Mouse (Mus musculus): ENCODE results near the gene P4hb.
"Not testable (repeated sequence)": the region's sequence is repeated elsewhere in the genome, so short reads cannot be mapped to it uniquely, and the experiment has no call there.

The P4hb gene

DNA sequence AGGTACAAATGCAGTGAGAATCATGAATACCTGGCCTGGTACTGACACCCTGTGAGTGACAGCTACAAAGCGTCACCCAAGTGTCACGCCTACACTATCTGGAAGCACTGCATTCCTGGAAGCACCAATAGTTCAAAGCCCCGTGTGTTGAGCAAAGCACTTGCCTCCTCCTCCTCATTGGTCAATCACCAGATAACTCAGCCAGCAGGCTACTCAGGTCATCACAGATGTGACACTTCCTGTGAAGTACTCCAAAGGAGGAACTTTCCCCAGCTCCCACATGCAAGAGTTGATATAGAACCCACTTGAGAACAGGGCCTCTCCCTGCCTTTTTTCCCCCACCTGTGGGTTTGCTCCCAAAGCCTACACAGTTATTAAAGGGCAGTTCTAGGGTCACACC is 1.9 kb downstream of the P4hb start:
- no peak for DNase-seq

DNA sequence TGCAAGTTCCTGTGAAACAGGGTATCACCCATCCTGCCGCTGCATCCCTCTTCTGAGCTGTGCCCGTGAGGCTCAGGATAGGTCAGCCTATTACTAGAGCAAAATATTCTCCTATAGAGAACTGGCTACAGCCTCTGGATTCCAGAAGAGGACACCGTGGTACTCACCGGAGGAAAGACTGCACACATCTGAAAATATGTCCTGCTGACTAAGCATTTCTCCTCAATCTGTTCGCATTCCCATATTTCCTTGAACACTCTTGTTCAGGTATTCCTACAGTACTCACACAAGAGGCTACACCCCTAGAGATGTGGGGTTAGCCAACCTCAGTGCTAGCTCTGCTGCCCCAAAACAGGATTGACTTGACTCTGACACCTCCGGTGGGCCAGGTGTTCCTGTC is 4.7 kb downstream of the P4hb start:
- no peak for DNase-seq

DNA sequence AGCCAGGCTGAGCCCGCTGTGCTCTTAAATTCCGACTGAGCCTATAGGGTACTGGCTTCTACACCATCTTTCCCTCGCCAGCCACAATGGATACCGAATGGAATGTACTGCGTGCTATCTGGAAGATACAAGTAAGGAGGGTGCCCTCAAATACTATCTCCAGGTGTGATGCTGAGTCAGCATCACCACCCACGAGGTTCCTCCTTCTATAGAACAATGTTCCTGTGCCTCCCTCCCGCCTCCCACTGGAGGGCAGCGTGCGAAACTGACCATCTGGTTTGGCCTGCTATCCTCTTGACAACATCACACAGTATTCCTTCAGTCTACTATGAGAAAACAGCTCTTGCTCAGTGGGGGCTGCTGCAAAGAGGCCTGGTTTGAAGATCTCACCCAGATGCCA is 7.9 kb downstream of the P4hb start:
- DNase-seq = no peak

DNA sequence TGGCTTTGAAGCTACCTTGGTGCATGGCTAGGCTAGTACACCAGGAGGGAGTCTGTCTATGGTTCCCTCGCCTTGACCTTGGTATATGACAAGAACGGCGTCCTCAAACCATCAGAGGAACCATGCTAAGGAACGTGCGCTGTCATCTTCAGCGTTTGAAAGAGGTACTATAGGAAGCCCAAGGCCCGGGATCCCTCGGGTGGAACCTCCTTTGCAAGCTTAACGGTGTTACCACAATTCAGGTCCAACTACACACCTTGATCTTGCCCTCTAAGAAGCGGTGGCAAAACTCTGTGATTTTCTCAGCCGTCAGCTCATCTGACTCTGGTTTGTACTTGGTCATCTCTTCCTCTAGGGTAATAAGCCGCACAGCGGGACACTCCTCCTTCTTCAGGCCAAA is 10.1 kb downstream of the P4hb start:
- no peak for DNase-seq

DNA sequence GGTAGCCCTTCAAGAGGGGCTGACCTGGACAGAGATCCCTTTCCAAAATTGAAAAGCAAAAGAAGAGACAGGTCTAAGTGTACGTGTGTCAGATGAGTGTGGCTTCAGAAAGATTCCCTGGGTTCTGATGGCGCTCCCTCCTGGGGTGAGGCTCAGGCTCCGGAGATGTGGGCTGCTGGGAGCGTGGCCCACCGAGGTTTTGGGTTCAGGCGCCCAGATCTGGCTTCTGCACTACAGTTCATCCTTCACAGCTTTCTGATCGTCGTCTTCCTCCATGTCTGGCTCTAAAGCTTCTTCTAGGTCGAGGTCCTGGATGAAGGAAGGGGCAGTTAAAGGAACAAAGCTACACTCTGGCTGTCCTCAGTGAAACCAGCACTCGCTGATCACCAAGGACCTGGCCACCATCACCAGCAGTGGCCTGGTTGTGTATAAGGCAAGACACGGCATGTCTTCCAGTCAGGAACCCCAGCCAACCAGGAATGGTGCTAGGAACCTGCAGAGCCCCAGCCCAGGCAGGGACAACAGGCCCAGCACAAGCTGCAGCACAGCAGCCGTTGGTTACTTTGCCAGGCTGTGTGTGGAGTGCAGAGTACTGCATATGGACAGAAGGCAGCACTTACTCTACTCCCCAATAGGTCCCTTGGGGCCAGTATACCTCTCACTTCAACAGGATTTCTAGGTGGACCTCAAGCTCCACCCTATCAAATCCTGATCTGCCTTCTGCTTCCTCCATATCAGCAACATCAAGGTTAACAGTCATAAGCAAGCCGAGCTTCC is 11.9 kb downstream of the P4hb start:
- DNase-seq = no peak

DNA sequence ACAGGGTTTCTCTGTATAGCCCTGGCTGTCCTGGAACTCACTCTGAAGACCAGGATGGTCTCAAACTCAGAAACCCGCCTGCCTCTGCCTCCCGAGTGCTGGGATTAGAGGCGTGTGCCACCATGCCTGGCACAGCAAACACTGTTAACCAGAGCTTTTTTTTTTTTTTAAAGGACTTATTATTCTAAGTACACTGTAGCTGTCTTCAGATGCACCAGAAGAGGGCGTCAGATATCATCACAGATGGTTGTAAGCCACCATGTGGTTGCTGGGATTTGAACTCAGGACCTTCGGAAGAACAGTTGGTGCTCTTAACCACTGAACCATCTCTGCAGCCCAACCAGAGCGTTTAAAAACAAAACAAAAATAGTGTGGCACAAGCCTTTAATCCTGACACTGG is 14.2 kb downstream of the P4hb start:
- not testable (repeated sequence) for DNase-seq

DNA sequence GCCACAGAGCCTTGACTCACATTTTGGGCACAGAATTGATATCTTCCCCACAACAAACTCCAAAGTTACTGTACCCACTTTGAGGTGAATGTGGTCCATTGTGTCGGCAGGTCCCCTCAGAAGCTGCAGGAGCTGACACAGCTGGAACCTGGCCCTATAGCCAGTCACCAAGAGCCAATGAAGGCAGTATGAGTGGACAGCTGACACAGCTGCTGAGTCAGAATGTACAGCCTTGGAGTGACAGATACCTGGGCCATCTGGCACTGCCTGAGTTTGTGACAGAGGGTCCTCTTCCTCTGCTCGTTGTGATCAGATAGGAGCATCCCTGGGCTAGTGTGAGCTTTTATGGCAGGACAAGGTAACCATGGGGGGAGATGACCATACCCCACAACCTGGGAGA is 17.8 kb downstream of the P4hb start:
- no peak for DNase-seq

DNA sequence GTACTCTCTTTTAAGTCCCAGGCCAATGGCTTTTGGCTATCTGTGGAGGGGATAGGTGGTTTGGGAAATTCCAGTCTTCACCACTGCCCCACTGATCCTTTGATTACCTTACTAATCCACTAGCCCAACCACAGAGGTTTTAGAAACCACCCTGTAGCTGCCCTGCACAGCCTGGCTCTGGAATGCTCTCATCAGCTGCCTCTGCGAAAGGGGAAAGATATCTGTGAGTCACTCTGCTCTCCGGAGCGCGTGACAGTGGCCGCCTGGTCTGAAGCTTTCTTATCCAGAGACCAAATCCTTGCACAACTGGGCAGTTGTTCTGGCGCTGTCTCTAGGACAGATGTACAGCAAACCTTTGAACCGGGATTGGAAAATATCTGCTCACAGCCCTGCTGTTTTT is 18.2 kb downstream of the P4hb start:
- DNase-seq = no peak

DNA sequence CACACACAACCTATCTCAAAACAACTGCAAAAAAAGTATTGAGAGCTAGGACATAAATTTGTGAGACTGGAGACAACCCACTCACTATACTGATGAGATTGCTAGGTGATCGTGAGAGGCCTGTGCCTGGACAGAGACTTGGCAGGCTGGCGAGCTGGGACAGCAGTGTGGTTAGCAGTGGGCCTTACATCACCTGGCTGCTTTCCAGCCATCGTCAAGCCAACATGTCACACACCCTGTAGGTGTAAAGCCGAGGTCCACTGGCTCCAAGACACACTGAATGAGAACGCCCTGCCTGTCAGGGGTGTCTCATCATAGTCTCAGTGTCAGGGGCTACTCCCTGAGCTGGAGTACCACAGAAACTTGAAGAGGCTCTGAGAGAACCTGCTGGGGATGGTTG is 20.3 kb downstream of the P4hb start:
- no peak for DNase-seq

DNA sequence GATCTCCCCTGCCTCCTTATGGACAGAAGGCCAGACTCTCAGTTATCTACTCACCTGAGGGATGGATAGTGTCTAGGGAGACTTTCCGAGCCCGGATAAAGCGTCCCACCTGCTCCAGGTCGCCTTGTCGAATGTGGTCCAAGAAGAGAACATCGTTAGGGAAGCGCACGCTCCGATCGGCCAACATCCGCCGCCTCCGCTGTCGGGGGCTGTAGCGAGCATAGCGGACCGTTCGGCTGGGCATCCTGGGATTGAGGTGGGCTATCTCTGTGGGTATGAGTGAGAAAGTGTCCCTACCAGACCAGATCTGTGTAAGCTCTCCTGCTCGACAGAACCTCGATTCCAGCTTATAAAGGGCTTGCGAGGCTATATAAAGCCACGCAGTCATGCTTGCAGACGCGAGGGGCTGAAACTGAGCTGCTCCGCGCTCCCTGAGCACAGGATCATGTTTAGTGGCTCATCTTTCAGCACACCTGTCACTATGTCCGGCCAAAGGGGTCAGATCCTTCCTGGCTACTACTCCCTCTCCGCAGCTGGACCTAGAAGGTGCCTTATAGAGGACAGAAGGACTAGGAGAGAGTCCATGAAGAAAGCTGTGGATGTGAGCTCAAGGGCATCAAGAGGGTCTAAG is 22.1 kb downstream of the P4hb start, which contains the start of gene Ppp1r27:
Gene Ppp1r27 (minus strand): TSS at position 323 of the 631 bp plus-strand sequence.
- no peak for DNase-seq

DNA sequence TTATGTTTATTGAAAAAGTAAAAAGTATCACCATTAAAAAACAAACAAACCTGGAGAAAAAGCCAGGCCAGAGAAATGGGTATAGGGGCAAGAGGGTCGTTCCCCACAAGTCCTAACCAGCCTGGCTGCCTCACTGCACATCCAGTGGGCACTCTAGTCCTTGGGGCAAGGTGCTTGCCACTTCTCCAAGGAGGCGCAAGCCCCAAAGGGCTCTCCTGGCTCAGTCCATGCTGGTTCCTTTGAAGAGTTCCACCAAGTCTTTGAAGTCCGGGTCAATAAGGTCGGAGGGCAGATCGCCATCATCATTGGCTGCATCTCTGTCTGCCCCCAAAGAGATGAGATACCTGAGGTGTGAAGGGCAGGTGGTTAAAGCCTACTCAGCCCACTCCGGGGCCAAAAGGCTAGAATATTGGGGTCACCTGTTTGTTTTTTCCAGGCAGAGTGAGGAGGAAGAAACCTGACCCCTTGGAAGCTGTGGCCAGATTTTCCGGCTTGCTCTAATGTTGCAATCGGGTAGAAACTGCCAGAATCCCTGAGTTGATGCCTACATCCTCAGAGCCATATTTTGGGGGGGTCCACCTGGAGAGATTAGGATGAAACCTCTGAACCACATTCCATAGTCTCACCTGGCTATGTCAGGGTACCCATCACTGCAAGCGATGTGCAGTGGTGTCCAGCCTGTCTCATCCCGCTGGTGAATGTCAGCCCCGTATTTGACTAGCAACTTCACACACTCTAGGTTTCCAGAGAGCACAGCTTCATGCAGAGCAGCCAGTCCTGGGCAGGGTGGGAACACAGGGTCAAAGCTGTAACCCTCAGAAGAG is 22.9 kb downstream of the P4hb start:
- DNase-seq = no peak

DNA sequence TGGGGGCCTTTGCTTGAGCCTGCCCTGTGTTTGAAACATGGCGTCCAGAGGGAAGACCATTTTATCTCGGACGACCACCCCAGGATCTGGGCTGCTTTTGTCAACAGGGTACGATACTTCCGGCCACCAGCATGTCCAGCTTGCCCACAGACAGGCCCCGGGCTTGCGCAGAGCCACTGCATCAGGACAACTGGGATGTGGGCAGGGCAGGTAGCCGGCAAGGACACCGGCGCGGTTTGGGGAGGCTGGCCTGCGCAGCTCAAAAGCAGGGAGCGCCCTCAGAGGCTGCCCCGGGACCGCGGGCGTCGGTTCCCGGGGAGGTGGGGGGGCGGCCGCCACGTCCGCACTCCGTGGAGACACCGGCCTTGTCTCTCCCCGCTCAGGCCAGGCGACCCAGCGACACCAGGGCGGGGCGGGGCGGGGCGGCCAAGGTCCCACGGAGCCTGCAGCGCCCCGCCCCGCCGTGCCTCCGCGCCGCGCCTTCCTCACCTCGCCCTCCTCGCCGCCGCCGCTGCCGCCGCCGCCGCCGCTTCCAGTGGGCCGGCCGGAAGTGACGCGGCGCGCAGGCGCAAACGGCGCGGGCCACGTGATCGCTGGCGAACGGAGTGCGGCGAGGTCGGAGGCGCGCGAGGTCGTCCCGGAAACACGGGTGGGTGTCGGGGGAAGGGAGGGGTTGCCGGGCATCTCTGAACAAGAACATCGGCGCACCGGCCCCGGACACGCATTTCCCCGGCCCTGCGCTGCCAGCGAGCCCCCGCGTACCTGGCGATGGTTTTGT is 23.7 kb downstream of the P4hb start, which contains the start of gene Mcrip1:
Gene Mcrip1 (minus strand): TSS at position 560 of the 778 bp plus-strand sequence.
- peak; percentile 94 for DNase-seq

DNA sequence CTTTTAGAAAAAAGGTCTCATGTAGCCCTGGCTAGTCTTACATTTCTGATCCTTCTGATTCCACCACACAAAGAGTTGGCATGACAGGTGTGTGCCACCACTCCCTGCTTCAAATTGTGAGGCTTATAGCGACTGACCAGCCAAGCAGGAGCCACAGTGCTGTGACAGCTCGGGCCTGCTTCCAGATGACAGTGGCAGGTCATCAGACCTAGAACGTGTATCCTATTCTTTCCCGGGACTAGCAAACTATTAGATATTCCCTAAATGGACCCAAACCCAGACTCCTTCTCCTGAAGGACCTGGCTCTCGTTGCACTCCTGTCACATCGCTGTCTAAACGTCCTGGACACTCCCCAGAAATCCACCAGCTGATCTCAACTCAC is 24.3 kb downstream of the P4hb start:
- DNase-seq = no peak

DNA sequence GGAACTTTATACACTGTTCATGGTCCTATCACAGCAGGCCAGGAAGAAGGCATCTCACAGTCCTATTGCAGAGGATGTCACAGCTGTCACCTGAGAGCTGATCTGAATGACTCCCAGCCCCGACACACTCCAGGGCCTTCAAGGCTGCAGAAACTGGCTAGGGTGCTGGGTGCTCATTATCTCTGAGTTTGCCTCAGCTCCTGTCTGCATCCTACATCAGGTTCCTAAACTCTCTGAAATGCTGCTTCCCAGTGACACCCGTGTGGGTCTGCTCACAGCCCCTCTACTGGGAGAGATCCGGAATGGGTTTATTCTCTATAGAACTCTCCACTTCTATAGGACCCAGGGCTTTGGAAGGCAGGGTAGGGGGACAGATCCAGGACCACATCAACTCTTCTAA is 24.8 kb downstream of the P4hb start:
- DNase-seq = no peak

DNA sequence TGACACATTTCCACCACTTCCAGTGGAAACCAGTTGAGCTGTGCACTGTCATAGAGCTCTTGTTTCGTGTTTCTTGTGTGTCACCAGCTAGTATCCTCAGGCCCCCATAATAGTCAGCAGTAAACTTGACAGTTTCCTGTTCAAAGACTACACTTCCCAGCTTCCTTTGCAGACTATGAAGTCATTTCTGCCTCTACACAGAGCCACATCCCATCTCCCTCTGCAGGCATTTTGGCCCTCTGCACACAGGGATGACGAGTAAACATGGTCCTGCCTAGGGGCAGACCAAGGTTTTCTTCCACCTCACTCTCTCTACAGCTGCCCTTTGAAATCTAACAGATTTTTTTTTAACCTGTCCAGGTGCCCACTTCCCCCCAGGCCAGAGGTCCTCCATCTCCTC is 25.6 kb downstream of the P4hb start:
- DNase-seq = no peak

DNA sequence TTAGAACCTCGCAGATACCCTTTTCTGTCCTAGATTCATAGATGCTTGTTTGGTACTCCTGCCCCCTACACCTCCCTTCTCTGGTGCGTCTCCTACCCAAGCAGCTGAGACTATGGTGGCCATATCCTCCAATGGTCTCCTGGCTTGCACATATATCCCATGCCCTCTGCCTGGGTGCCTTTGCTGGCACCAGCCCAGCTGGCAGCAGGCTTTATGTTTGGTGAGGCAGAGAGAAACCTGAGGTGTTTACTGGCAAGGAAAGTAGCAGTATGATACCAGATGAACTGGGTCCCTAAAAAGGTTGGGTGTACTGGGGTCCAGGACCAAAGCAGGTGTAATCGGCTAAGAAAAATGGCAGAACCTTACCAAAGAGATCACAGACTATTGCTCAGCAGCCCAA is 27.1 kb downstream of the P4hb start:
- no peak for DNase-seq

DNA sequence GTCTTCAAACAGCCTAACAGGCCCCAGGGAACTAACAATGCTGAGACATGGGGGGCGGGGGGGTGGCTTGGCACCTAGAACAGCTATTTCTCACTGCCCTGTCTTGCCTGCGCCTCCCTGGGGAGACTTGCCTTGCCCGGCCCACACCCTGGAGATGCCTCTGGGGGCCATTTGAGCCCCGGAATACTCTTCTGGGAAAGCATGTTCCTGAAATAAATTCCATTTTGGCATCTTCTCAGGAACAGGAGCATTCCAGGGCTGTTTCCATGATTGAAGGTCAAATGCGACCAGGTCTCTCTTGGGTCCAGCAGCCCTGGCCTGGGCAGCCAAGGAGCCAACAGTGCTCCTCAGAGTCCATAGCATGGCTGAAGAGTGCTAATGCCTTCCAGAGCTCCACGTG is 30.7 kb downstream of the P4hb start:
- DNase-seq = no peak

DNA sequence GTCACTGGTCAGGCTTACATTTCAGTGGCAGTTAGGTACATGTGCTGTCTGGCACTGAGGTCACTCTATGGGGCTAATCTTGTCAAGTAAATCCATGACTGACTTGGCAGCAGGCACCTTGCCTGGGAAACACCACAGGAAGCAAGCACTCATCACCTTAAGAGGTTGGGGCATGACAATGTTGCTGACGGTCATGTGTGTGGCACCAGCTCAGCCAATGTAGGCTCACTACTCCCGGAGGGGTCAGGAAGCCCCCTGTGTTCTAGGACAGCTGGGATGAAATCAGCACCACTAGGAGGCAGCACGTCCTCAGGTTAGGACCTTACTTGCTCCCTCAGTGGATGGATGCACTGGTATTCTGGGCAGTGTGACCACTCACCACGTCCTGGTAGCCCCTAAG is 31.1 kb downstream of the P4hb start:
- DNase-seq = no peak

DNA sequence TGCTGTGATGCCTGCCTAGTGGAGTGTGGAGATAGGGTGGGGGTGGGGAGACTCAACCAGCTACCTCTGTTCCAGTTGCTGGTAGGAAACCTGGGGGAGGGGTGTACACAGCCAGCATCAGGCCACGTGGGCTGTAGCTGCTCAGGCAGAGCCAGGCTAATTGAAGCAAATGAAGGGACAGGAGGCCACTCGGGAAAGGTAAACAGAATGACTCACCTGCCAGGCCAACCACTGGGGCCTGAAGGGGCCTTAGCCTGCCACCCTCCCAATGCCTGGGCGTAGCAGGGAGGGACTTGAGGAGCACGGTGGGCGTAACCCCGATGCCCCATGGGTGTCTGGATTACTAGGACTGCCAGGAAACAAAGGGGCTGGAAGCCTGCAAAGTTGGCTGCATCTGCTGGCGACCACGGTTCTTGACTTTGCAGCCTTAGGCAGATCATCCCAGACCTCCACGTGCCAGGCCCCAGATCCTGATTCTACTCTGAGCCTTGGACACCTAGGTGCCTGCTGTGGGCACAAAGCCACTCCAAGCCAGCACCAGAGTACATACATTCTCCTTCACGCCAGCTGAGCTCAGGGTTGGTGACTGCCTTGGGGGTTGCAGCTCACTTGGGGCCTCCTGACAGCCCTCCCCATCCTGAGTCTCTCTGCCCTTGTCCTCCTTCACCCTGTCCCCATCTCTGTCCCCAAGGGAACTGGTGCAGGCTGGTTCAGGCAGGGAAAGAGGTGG is 33.6 kb downstream of the P4hb start:
- no peak for DNase-seq

DNA sequence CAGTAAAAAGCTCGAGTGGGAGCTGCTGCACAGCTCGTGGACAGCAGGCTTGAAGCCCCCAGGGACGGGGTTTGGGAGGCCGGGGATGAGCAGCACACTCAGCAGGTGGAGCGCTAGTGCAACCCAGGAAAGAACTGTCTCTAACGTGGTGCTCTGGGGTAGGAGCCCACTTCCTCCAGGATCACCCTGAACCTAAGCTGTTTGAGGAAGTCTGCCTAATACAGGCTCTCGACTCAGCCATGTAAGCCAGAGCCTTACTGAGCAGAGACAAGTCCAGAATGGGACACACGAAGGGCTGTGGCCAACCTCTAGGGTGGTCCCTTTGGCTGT is 34.1 kb downstream of the P4hb start:
- no peak for DNase-seq

DNA sequence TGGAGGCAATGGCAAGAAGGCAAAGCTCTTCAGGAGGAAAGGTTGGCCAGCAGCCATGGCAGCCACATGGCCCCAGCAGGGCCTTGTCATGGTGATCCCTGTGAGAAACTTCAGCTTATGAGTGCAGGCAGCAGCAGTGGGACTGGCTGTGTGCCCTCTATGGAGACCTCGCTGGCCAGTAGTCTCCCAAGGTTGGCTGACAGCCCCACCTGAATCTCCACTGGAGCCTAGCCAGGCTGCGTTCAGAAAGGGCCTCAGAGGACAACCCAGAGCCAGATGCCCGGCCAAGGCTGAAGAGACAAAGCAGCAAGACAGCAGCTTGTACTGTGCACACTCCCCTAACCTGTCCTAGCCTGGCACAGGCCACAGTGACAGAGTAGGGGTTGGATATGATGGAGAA is 34.6 kb downstream of the P4hb start:
- no peak for DNase-seq

DNA sequence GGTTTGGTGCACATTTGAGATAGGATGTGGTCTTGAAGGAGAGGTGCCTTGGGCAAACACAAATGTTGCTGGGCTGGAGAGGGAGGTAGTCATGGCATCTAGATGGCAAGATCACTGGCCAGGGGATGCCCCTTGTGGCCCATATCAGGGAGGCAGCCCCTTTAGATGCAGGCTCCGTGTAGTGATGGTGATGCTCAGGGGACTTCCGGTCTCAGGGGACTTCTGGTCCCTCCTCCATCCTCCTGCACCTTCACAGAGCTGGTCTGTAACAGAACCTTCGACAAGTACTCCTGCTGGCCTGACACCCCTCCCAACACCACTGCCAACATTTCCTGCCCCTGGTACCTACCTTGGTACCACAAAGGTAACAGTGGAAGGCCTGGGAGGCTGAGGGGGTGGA is 37.2 kb downstream of the P4hb start:
- no peak for DNase-seq

DNA sequence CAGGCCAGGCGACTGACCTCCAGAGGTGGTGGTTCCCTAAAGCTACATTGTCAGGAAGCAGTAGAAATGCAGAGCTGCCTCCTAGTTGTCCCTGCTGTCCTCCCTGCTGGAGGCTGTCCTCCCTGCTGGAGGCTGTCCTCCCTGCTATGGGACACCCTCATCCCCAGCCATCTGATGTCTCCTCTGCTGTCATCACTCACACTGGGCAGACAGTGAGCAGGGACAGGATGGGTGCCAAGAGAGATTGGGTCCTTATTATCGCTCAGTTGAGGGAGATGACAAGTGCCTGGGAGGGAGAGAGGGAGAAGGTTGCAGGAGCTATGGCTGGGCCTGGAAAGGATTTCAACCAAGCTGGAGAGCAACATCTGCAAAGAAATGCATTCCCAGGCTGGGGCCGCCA is 37.9 kb downstream of the P4hb start:
- DNase-seq = no peak

Data from right cerebral cortex, postnatal 25 days (tissue).